Mouse (Mus musculus): ENCODE data around the gene Efcab5.

- TF ChIP-seq GATA1 (IDR thresholded peaks at IDR 0.05; ENCODE audit: borderline replicate concordance, low read length) (no peak), CTCF (IDR thresholded peaks at IDR 0.05; ENCODE audit: low read depth, low read length) (no peak), TAL1 (conservative IDR thresholded peaks at IDR 0.05; ENCODE audit: low read depth, low read length) (no peak), GATA2 (IDR thresholded peaks at IDR 0.05; ENCODE audit: borderline replicate concordance, low read depth, low read length) (no peak), POLR2AphosphoS5 (IDR thresholded peaks at IDR 0.05; ENCODE audit: insufficient replicate concordance, low read depth, low read length) (no peak)
These were observed 60.2 kb downstream of the Efcab5 start for GRCm38 (mm10) chr11:77128562-77128961.
